Mouse (Mus musculus) cerebellum, adult 18-20 months (tissue): ENCODE data around the gene Mtfp1.
"Not testable (repeated sequence)": the region's sequence is repeated elsewhere in the genome, so short reads cannot be mapped to it uniquely, and the experiment has no call there.

Experiments
- DNase-seq, 2 experiments: peaks; one replicate each; pipeline ENCODE4 v3.0.0; 2021

Gene Mtfp1

GRCm38 (mm10) chr11:4114541-4114940 lies 19.3 kb upstream of the Mtfp1 start:
- DNase-seq: not testable (repeated sequence)

GRCm38 (mm10) chr11:4113970-4114369 lies 18.7 kb upstream of the Mtfp1 start:
- no peak for DNase-seq

- no peak for DNase-seq
Observed at GRCm38 (mm10) chr11:4113496-4113895, 18.3 kb upstream of the Mtfp1 start.

GRCm38 (mm10) chr11:4112861-4113260 lies 17.6 kb upstream of the Mtfp1 start:
- no peak for DNase-seq

- no peak for DNase-seq
Observed at GRCm38 (mm10) chr11:4112033-4112432, 16.8 kb upstream of the Mtfp1 start.

GRCm38 (mm10) chr11:4108691-4109090 lies 13.4 kb upstream of the Mtfp1 start:
- DNase-seq: no peak

- DNase-seq: not testable (repeated sequence)
Observed at GRCm38 (mm10) chr11:4107901-4108300, 12.7 kb upstream of the Mtfp1 start.

- no peak for DNase-seq
Observed at GRCm38 (mm10) chr11:4105444-4105843, 10.2 kb upstream of the Mtfp1 start.

GRCm38 (mm10) chr11:4104989-4105388 lies 9.7 kb upstream of the Mtfp1 start:
- no peak for DNase-seq

GRCm38 (mm10) chr11:4103522-4103921 lies 8.3 kb upstream of the Mtfp1 start:
- DNase-seq: no peak

- DNase-seq: no peak
Observed at GRCm38 (mm10) chr11:4101851-4102250, 6.6 kb upstream of the Mtfp1 start.

- DNase-seq: no peak
Observed at GRCm38 (mm10) chr11:4099447-4099846, 4.2 kb upstream of the Mtfp1 start.

- DNase-seq: no peak
Observed at GRCm38 (mm10) chr11:4098816-4099215, 3.6 kb upstream of the Mtfp1 start.

GRCm38 (mm10) chr11:4098120-4098519 lies 2.9 kb upstream of the Mtfp1 start:
- DNase-seq: no peak

GRCm38 (mm10) chr11:4097091-4097621 lies 1.9 kb upstream of the Mtfp1 start:
- DNase-seq: peak in 1 of 2 experiments; percentile 38

GRCm38 (mm10) chr11:4096054-4096984 lies 1.1 kb upstream of the Mtfp1 start:
- peak; percentile 99 for DNase-seq

- peak; percentile 68 to 69 for DNase-seq
Observed at GRCm38 (mm10) chr11:4094378-4095170, 671 bp downstream of the Mtfp1 start.

GRCm38 (mm10) chr11:4093459-4094377 lies 1.5 kb downstream of the Mtfp1 start:
- peak in 1 of 2 experiments; percentile 11 for DNase-seq

GRCm38 (mm10) chr11:4087267-4087666 lies 8.0 kb downstream of the Mtfp1 start:
- DNase-seq: no peak

GRCm38 (mm10) chr11:4086246-4086645 lies 9.0 kb downstream of the Mtfp1 start:
- no peak for DNase-seq

- peak; percentile 64 to 71 for DNase-seq
Observed at GRCm38 (mm10) chr11:4083316-4084078, 11.7 kb downstream of the Mtfp1 start.
